Mouse (Mus musculus) E14TG2a.4 (cell line): ENCODE measurements at regions not wholly inside any gene's neighbourhood (a gene's known extent, or its start where the extent isn't known, plus 50 kb on each side); places are given as distances from the start of the nearest gene placed in this dataset.

Source experiments
- H3K27me3 ChIP-seq: 2 replicates; pipeline ENCODE4 v1.6.1; 2014; ENCODE audit warnings: low read length, control low read depth; ENCODE audit not compliant: insufficient read depth
- H3K36me3 ChIP-seq: 2 replicates; pipeline ENCODE4 v1.6.1; 2014; ENCODE audit warnings: low read length, control low read depth; ENCODE audit not compliant: insufficient read depth
- H3K4me1 ChIP-seq: replicated peaks from 2 replicates; pipeline ENCODE4 v1.6.1; 2014; ENCODE audit warnings: low read depth, low read length, control low read depth
- H3K4me3 ChIP-seq: replicated peaks from 2 replicates; pipeline ENCODE4 v1.5.1; 2014; ENCODE audit warnings: mild to moderate bottlenecking, low read length
- H3K9me3 ChIP-seq: 2 replicates; pipeline ENCODE4 v1.6.1; 2014; ENCODE audit warnings: low read length, control low read depth
- CTCF ChIP-seq: conservative IDR thresholded peaks from 2 replicates; pipeline ENCODE4 v1.5.1; 2014; ENCODE audit warnings: low read length
- NANOG ChIP-seq: IDR thresholded peaks from 2 replicates; pipeline ENCODE4 v1.6.1; 2014; ENCODE audit warnings: borderline replicate concordance, low read length, mixed read lengths
- POU5F1 ChIP-seq: IDR thresholded peaks from 2 replicates; pipeline ENCODE4 v1.6.1; 2014; ENCODE audit warnings: low read length, borderline replicate concordance

DNA sequence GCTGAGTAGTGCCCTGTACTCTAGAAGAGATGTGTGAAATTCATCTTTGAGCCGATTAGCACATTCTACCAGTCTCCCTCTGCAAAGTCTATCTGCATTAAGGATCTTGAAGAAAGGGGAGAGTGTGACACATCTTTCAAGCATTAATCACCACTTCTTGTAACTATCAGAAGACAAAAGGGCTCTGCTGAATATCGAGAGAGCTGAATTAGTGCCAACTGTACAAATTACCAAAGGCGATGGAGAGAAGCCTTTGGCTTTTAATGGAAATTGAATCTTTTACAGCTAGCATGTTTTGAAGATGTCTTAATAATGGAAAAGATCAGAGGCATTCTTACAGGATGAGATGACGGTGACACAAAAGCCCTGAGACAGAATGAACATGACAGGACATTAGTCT lies 97.2 kb upstream of the Pam start:
- no peaks in the 10 kb centered on the region for H3K4me1 ChIP-seq
- TF ChIP-seq CTCF (no peak), POU5F1 (no peak), NANOG (no peak)
- H3K36me3 ChIP-seq, result no peaks in the 10 kb centered on the region
- no peak overlapping the region for H3K4me3 ChIP-seq
- H3K9me3 ChIP-seq, result 0 out of 2 replicates have a peak, but pooled peaks cover 3% of the 10 kb centered on the region
- no peaks in the 10 kb centered on the region for H3K27me3 ChIP-seq

- no peaks in the 10 kb centered on the region for H3K4me1 ChIP-seq
- no peak for TF ChIP-seq CTCF
- no peak for TF ChIP-seq POU5F1
- TF ChIP-seq NANOG, result no peak
- H3K9me3 ChIP-seq, result 0 out of 2 replicates have a peak, but pooled peaks cover 3% of the 10 kb centered on the region
- H3K27me3 ChIP-seq, result no peaks in the 10 kb centered on the region
- no peak overlapping the region for H3K4me3 ChIP-seq
- H3K36me3 ChIP-seq, result no peaks in the 10 kb centered on the region
Measured at GRCm38 (mm10) chr1:98192044-98192484, 96.6 kb upstream of the Pam start.

GRCm38 (mm10) chr1:98191331-98191730 lies 95.9 kb upstream of the Pam start:
- TF ChIP-seq POU5F1 (no peak), NANOG (no peak), CTCF (no peak)
- no peaks in the 10 kb centered on the region for H3K4me1 ChIP-seq
- no peaks in the 10 kb centered on the region for H3K36me3 ChIP-seq
- H3K4me3 ChIP-seq, result no peak overlapping the region
- H3K9me3 ChIP-seq, result 0 out of 2 replicates have a peak, but pooled peaks cover 3% of the 10 kb centered on the region
- no peaks in the 10 kb centered on the region for H3K27me3 ChIP-seq

DNA sequence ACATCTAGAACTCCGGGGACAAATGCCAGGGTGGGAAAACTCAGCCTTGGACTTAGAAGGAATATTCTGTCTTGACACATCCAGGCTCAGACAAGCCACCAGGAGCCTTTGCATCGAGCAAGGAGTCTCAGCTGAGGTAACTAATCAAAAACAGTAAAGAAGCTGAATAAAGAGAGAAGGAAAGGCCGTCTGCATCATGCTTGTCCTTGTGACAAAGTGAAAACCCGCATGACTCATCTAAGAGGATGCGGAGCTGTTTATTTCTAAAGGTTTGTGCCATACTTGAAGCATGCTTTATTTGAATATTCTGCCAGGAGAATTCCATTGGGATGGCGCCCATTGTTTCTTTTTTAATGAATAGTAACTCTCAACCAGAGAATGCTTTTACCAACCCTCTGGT lies 95.3 kb upstream of the Pam start:
- Histone ChIP-seq H3K4me1 (no peaks in the 10 kb centered on the region), H3K4me3 (no peak overlapping the region), H3K27me3 (no peaks in the 10 kb centered on the region), H3K36me3 (no peaks in the 10 kb centered on the region), H3K9me3 (0 out of 2 replicates have a peak, but pooled peaks cover 3% of the 10 kb centered on the region)
- TF ChIP-seq NANOG (no peak), CTCF (no peak), POU5F1 (no peak)

DNA sequence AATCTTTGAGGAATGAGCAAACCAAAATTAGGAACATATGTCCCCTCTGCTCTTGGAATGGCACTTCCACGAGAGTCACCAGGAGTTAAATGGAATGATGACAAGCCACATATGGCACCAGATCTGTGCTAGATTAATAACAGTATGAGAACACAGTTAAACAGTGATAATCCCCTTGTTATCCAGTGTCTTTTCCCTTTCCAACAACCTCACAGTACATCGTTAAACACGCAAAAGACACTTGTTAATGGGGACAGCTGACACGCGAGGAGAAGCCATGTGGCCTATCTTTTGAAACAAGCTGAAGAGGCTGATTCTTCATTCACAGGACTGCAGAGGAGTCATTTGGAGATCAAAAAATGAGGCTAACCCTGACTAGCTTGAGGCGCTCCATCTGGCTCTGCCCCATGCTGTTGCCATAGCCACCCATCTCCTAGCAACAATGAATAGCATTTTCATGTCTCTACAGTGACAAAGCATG lies 94.6 kb upstream of the Pam start:
- 0 out of 2 replicates have a peak, but pooled peaks cover 3% of the 10 kb centered on the region for H3K9me3 ChIP-seq
- TF ChIP-seq NANOG, result no peak
- TF ChIP-seq POU5F1, result no peak
- no peaks in the 10 kb centered on the region for H3K36me3 ChIP-seq
- H3K4me1 ChIP-seq, result no peaks in the 10 kb centered on the region
- no peaks in the 10 kb centered on the region for H3K27me3 ChIP-seq
- H3K4me3 ChIP-seq, result no peak overlapping the region

- Histone ChIP-seq H3K27me3 (no peaks in the 10 kb centered on the region), H3K4me1 (no peaks in the 10 kb centered on the region), H3K9me3 (no peaks in the 10 kb centered on the region), H3K36me3 (no peaks in the 10 kb centered on the region), H3K4me3 (no peak overlapping the region)
- TF ChIP-seq POU5F1 (no peak), CTCF (no peak), NANOG (no peak)
Measured at GRCm38 (mm10) chr1:98180372-98180771, 84.9 kb upstream of the Pam start.

GRCm38 (mm10) chr1:98179030-98179429 lies 83.6 kb upstream of the Pam start:
- Histone ChIP-seq H3K27me3 (no peaks in the 10 kb centered on the region), H3K4me3 (no peak overlapping the region), H3K9me3 (no peaks in the 10 kb centered on the region), H3K4me1 (no peaks in the 10 kb centered on the region), H3K36me3 (no peaks in the 10 kb centered on the region)
- TF ChIP-seq CTCF (peak; percentile 86), POU5F1 (no peak)

- Histone ChIP-seq H3K27me3 (no peaks in the 10 kb centered on the region), H3K4me1 (no peaks in the 10 kb centered on the region), H3K4me3 (no peak overlapping the region), H3K9me3 (no peaks in the 10 kb centered on the region), H3K36me3 (no peaks in the 10 kb centered on the region)
- TF ChIP-seq CTCF (no peak), POU5F1 (no peak), NANOG (no peak)
Measured at GRCm38 (mm10) chr1:98174811-98175132, 79.3 kb upstream of the Pam start.
